Mouse (Mus musculus) lung, embryonic 14.5 days (tissue): ENCODE data around the gene Fbxo17. TPM values are rescaled to one million over a fixed set of nuclear protein-coding genes. Genes with fewer than 3 reads are reported as not detected.

Experiments used
- ATAC-seq: fragments of 200-750 bp; cut with Nextera tagmentation; 2 replicates; pipeline ENCODE4 v1.8.0; 2017; ENCODE audit warnings: mild to moderate bottlenecking, moderate TSS enrichment, moderate library complexity; ENCODE audit not compliant: insufficient read depth
- DNase-seq: peaks from one replicate; pipeline ENCODE4 v3.0.0-alpha.2; 2015
- H3K27ac ChIP-seq: fragments of 300-500 bp; sonication (generic); 2 replicates; pipeline ENCODE4 v1.5.1; 2014; ENCODE audit warnings: low read depth, mild to moderate bottlenecking, moderate library complexity
- H3K27me3 ChIP-seq: fragments of 300-500 bp; sonication (generic); 2 replicates; pipeline ENCODE4 v1.6.1; 2014; ENCODE audit warnings: low read length, control low read depth; ENCODE audit not compliant: insufficient read depth
- H3K36me3 ChIP-seq: fragments of 300-500 bp; sonication (generic); 2 replicates; pipeline ENCODE4 v1.6.1; 2014; ENCODE audit warnings: control low read depth; ENCODE audit not compliant: insufficient read depth
- H3K4me1 ChIP-seq: fragments of 300-500 bp; sonication (generic); 2 replicates; pipeline ENCODE4 v1.6.1; 2014; ENCODE audit warnings: antibody characterized with exemption, control low read depth; ENCODE audit not compliant: insufficient read depth
- H3K4me2 ChIP-seq: fragments of 300-500 bp; sonication (generic); 2 replicates; pipeline ENCODE4 v1.6.1; 2014; ENCODE audit warnings: mild to moderate bottlenecking
- H3K4me3 ChIP-seq: fragments of 300-500 bp; sonication (generic); 2 replicates; pipeline ENCODE4 v1.5.1; 2014; ENCODE audit warnings: low read depth, low read length
- H3K9ac ChIP-seq: fragments of 300-500 bp; sonication (generic); 2 replicates; pipeline ENCODE4 v1.6.1; 2014
- H3K9me3 ChIP-seq: fragments of 300-500 bp; sonication (generic); 2 replicates; pipeline ENCODE4 v1.6.1; 2016; ENCODE audit warnings: low read depth, low read length, control low read depth
- CTCF ChIP-seq: IDR thresholded peaks from 2 replicates; pipeline ENCODE4 v1.5.1; 2016; ENCODE audit warnings: antibody characterized with exemption, low read depth
- WGBS: fragments of 180-500 bp; shearing (Covaris S2); extraction: QIAGEN DNeasy Blood & Tissue Kit; methylation state at CpG from one replicate; pipeline ENCODE4 v1.1.7; 2014; 5-methylcytosine and 5-hydroxymethylcytosine counted together
- polyA plus RNA-seq: library from polyadenylated mRNA; unstranded; fragments of >200 nt; fragmentation: Nextera tagmentation; extraction: Ambion mirVana; gene quantifications from 2 replicates; pipeline ENCODE4 v1.2.1, GENCODE M21; 2014

The Fbxo17 gene
- polyA plus RNA-seq, 1 experiment from 2014 or later = 13.6 TPM

DNA sequence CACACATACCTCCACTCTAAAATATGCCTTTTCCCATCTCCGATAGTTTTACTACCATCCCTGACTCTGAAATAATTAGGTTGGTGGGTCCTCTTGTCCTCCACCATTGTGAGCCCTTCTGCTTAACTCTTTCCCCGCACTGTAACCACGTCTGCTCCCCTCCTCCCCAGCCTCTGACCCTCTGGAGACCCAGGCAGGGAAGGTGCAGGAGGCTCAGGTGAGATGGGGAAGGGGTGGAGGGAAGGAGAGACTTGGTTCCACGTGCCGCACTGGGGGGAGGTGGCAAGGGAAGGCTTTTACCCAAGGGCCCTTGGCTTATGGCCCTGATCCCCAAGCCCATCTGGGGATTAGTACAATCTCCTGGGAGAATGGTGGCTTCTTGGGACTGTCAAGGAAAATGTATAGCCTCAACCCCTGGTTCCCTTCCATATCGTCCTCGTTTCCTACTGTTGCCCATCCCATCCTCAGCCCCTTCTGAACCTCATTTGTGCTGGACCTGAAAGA lies 50.9 kb downstream of the Fbxo17 start, which contains the start of gene Nfkbib:
Gene Nfkbib (minus strand): TSS at position 51 of the 504 bp plus-strand sequence.
- H3K9me3 ChIP-seq = no peaks in the 10 kb centered on the region
- H3K36me3 ChIP-seq = 0 out of 2 replicates have a peak, but pooled peaks cover 2% of the 10 kb centered on the region
- DNase-seq = no peak
- H3K27me3 ChIP-seq = no peaks in the 10 kb centered on the region
- peak within 1 kb of the TSS; percentile 64 for H3K4me3 ChIP-seq
- peak within 1 kb of the TSS; percentile 67 for H3K9ac ChIP-seq
- H3K27ac ChIP-seq = no peak within 1 kb of the TSS
- peak within 1 kb of the TSS; percentile 72 for H3K4me2 ChIP-seq
- TF ChIP-seq CTCF = no peak
- no peak for ATAC-seq
- 57% methylated on average over 7 of the region's 7 CpGs for WGBS
- H3K4me1 ChIP-seq = peaks cover 11% of the 10 kb centered on the region; the same call in 1 of the 2 replicates

DNA sequence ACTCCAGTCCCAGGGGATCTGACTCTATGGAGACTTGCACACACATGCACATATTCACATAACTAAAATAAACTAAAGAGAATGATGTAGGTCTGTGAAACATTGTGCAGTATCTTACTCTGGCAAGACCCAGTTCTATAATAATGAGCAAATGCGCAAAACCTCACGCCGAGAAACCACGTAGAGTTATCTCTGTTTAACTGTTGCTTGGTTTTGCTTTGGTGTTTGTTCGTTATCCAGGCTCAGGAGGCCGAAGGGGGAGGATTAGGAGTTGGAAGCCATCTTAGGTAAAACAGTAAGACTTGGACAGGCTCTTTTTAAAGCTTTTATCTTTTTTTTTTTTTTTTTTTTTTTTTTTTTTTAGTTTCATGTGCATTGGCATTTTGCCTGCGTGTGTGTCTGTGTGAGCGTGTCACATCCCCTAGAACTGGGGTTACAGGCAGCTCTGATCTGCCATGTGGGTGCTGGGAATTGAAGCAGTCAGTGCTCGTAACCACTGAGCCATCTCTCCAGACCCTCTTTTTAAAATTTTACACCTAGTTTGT lies 52.9 kb downstream of the Fbxo17 start:
- TF ChIP-seq CTCF = no peak
- H3K4me1 ChIP-seq = peaks cover 11% of the 10 kb centered on the region; the same call in 1 of the 2 replicates
- no peak overlapping the region for H3K4me2 ChIP-seq
- H3K4me3 ChIP-seq = no peak overlapping the region
- H3K36me3 ChIP-seq = 0 out of 2 replicates have a peak, but pooled peaks cover 8% of the 10 kb centered on the region
- DNase-seq (no peak), ATAC-seq (no peak)
- no peaks in the 10 kb centered on the region for H3K27me3 ChIP-seq
- no peaks in the 10 kb centered on the region for H3K9me3 ChIP-seq
- WGBS = 90% methylated on average over 9 of the region's 9 CpGs
- H3K9ac ChIP-seq = no peak overlapping the region
- H3K27ac ChIP-seq = no peak overlapping the region

DNA sequence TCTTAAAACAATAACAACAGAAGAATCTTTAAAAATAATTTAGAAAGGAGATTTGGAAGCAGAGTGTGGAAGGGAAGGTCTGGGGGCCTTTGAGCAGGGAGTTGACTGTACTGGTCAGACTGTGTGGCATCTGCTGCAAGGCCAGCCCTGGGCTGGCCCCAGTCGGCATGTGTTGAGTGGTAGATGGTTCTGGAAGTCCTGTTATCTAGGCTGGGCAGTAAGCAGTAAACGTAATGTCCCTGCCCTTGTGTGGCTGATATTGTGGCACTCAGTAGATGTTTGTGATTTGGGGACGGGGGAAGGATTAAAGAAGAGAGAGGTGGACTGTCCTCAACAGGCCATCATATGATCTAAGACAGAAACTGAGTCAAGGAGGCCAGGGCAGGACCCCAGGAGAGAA lies 53.7 kb downstream of the Fbxo17 start:
- WGBS = 76% methylated on average over 3 of the region's 3 CpGs

DNA sequence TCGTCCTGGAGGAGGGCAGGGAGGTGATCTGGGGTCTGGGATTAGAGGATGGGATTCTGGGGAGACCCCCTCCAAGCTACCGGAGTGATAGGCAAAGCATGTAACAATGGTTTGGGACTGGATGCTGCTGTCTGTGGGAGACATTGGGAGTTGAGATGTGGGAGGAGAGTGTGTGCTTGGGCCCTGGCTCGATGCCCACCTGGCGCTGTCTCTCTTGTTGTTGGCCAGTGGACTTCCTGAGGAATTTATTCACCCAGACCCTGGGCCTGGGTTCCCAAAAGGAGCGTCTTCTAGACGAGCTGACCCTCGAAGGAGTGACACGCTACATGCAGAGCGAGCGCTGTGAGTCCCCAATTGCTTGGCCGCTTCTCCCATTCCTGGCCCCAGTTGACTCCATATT lies 55.3 kb downstream of the Fbxo17 start:
- no peaks in the 10 kb centered on the region for H3K27me3 ChIP-seq
- no peaks in the 10 kb centered on the region for H3K9me3 ChIP-seq
- DNase-seq = no peak
- H3K4me1 ChIP-seq = peaks cover 6% of the 10 kb centered on the region; the same call in 1 of the 2 replicates
- ATAC-seq = no peak
- peaks cover 8% of the 10 kb centered on the region; the same call in 1 of the 2 replicates for H3K36me3 ChIP-seq
- no peak overlapping the region for H3K4me2 ChIP-seq
- 82% methylated on average over 11 of the region's 11 CpGs for WGBS
- no peak for TF ChIP-seq CTCF
- H3K4me3 ChIP-seq = no peak overlapping the region
- no peak overlapping the region for H3K9ac ChIP-seq
- no peak overlapping the region for H3K27ac ChIP-seq

More for the DNA sequence above, 53.7 kb downstream of the Fbxo17 start:
- no peak overlapping the region for H3K4me2 ChIP-seq
- no peak overlapping the region for H3K9ac ChIP-seq
- no peak for ATAC-seq
- no peak for TF ChIP-seq CTCF
- H3K4me1 ChIP-seq = peaks cover 11% of the 10 kb centered on the region; the same call in 1 of the 2 replicates
- DNase-seq = no peak
- no peak overlapping the region for H3K4me3 ChIP-seq
- no peaks in the 10 kb centered on the region for H3K27me3 ChIP-seq
- no peak overlapping the region for H3K27ac ChIP-seq
- H3K9me3 ChIP-seq = no peaks in the 10 kb centered on the region
- 0 out of 2 replicates have a peak, but pooled peaks cover 8% of the 10 kb centered on the region for H3K36me3 ChIP-seq

DNA sequence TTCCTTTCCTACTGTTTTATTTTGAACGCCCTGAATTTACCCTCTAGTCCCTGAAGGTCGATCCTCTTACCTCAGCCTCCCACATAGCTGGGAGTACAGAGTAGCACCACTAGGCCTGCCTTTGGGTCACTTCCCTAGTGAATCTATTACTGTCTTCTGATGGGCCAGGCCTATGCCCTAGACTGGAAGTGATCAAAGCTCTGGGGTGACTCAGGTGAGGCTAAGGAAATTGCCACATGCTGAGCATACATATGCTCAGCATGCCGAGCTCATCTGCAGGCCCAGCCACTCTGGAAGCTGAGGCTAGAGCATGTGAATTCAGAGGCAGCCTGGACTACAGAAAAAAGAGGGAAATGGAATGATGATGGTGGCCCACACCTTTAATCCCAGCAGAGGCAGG lies 56.6 kb downstream of the Fbxo17 start:
- no peak overlapping the region for H3K9ac ChIP-seq
- H3K27me3 ChIP-seq = no peaks in the 10 kb centered on the region
- no peak for TF ChIP-seq CTCF
- H3K4me1 ChIP-seq = no peaks in the 10 kb centered on the region
- H3K27ac ChIP-seq = no peak overlapping the region
- no peak for ATAC-seq
- WGBS = 57% methylated on average over 3 of the region's 3 CpGs
- peaks cover 8% of the 10 kb centered on the region; the same call in 1 of the 2 replicates for H3K36me3 ChIP-seq
- no peaks in the 10 kb centered on the region for H3K9me3 ChIP-seq
- no peak for DNase-seq
- H3K4me2 ChIP-seq = no peak overlapping the region
- H3K4me3 ChIP-seq = no peak overlapping the region

DNA sequence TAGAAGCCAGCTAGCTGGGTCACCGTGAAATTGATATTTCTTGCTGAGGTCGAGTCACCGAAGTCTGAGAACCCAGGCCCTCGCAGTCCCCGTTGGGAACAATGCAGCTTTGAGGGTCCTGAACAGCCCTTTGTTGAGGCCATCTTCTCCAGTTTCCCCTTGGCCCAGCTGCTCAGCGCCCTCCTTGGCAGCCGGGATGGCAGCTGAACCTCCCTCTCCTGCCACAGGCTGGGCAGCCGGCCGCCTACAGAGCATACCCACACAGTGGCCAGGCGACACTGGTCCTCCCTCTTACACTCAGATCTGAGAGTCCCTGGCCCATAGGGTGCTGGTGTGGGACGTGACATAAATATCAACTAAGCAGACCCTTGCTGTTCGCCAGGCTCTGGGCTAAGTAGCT lies 57.6 kb downstream of the Fbxo17 start:
- Histone ChIP-seq H3K36me3 (peaks cover 11% of the 10 kb centered on the region; the same call in 1 of the 2 replicates), H3K27me3 (no peaks in the 10 kb centered on the region), H3K4me3 (no peak overlapping the region), H3K9ac (no peak overlapping the region), H3K4me1 (no peaks in the 10 kb centered on the region), H3K27ac (no peak overlapping the region), H3K9me3 (no peaks in the 10 kb centered on the region), H3K4me2 (no peak overlapping the region)
- 78% methylated on average over 12 of the region's 12 CpGs for WGBS
- ATAC-seq = no peak
- TF ChIP-seq CTCF = no peak
- no peak for DNase-seq

DNA sequence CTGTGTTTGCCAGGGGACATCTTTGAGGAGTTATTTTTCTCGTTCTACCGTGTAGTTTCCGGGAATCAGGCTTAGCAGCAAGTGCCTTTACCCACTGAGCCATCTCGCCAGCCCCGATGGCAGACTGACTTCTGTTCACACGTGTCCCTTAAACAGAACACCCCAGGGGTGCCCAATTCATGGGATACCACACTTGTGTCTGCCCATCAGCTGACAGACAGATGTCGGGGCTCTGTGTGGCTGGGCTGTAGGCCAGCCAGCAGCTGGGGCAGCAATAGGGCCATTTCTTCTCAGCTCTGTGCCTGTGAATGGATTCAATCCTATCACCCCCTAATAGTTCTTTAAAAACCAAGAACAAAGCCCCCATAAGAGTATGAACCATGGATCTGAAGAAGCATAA lies 58.5 kb downstream of the Fbxo17 start:
- H3K4me2 ChIP-seq = no peak overlapping the region
- 84% methylated on average over 7 of the region's 7 CpGs for WGBS
- H3K4me3 ChIP-seq = no peak overlapping the region
- peaks cover 11% of the 10 kb centered on the region; the same call in 1 of the 2 replicates for H3K36me3 ChIP-seq
- no peaks in the 10 kb centered on the region for H3K27me3 ChIP-seq
- DNase-seq = no peak
- no peak overlapping the region for H3K9ac ChIP-seq
- H3K4me1 ChIP-seq = no peaks in the 10 kb centered on the region
- H3K27ac ChIP-seq = no peak overlapping the region
- TF ChIP-seq CTCF = no peak
- no peaks in the 10 kb centered on the region for H3K9me3 ChIP-seq
- ATAC-seq = no peak
